Mouse (Mus musculus): ENCODE measurements around the gene Actg2. TPM values are rescaled to one million over a fixed set of nuclear protein-coding genes. Genes with fewer than 3 reads are reported as not detected.

Gene Actg2
- polyA plus RNA-seq, 1 experiment from 2014 or later = 10.7 TPM

Other genes with a start within 250 kb of the Actg2 start
- 44.5 and 45.4 TPM in 2 replicates for gene Mthfd2, start 210.4 kb downstream of the Actg2 start, polyA plus RNA-seq (2014; fragmentation: Nextera tagmentation; extraction: Ambion mirVana)
- 42.2 and 49.5 TPM in 2 replicates for gene Mob1a, start 210.2 kb downstream of the Actg2 start, polyA plus RNA-seq (2014; fragmentation: Nextera tagmentation; extraction: Ambion mirVana)
- gene Bola3, start 187.1 kb downstream of the Actg2 start, polyA plus RNA-seq (2014; fragmentation: Nextera tagmentation; extraction: Ambion mirVana) = 279 and 280 TPM in 2 replicates
- gene Tet3, start 77.2 kb downstream of the Actg2 start, polyA plus RNA-seq (2014; fragmentation: Nextera tagmentation; extraction: Ambion mirVana) = 25.0 and 30.3 TPM in 2 replicates
- gene Dguok, start 29.3 kb downstream of the Actg2 start, polyA plus RNA-seq (2014; fragmentation: Nextera tagmentation; extraction: Ambion mirVana) = 47.9 and 54.3 TPM in 2 replicates
- gene Stambp, start 36.5 kb upstream of the Actg2 start, polyA plus RNA-seq (2014; fragmentation: Nextera tagmentation; extraction: Ambion mirVana) = 24.9 and 30.0 TPM in 2 replicates
- 0.19 TPM in 1 of 2 replicates, not detected in the other for gene Clec4f, start 119.9 kb upstream of the Actg2 start, polyA plus RNA-seq (2014; fragmentation: Nextera tagmentation; extraction: Ambion mirVana)
- gene Cd207, start 141.6 kb upstream of the Actg2 start, polyA plus RNA-seq (2014; fragmentation: Nextera tagmentation; extraction: Ambion mirVana) = not detected in 2 replicates
- gene Vax2, start 175.0 kb upstream of the Actg2 start, polyA plus RNA-seq (2014; fragmentation: Nextera tagmentation; extraction: Ambion mirVana) = not detected in 2 replicates
- not detected in 2 replicates for gene Atp6v1b1, start 206.7 kb upstream of the Actg2 start, polyA plus RNA-seq (2014; fragmentation: Nextera tagmentation; extraction: Ambion mirVana)
- gene Ankrd53, start 226.4 kb upstream of the Actg2 start, polyA plus RNA-seq (2014; fragmentation: Nextera tagmentation; extraction: Ambion mirVana) = not detected in 2 replicates
- 56.0 and 69.0 TPM in 2 replicates for gene Tex261, start 239.5 kb upstream of the Actg2 start, polyA plus RNA-seq (2014; fragmentation: Nextera tagmentation; extraction: Ambion mirVana)